Mouse (Mus musculus): ENCODE results near the gene Smr3a. TPM values are rescaled to one million over a fixed set of nuclear protein-coding genes. Genes with fewer than 3 reads are reported as not detected.

Smr3a gene
- not detected in 2 replicates for polyA plus RNA-seq (2014; fragmentation: Nextera tagmentation; extraction: Ambion mirVana)

DNA sequence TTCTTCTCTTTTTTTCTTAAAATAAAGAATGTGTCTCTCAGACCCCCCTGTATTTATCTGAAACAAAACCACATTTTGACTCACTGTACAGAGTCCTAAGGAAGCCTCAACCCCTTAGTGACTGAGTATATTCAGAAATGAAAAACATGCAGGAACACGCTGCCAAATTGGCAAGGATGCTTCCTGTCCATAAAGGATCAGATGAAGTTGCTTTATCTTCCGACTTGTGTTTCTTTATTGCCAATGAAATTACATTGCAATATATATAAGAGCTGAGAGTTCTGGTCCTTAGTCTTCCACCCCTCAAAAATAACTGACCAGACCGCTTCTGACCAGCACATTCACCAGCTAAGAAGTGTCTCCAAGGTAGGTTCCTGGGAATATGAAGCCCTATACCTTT lies at the start of gene Smr3a:
Gene Smr3a, plus strand, starts transcription at position 301 of the 400 bp plus-strand sequence.
- H3K4me2 ChIP-seq (ENCODE audit: low read length), result no peak within 1 kb of the TSS
- WGBS, result 74% methylated on average over 3 of the region's 3 CpGs
- no peaks in the 10 kb centered on the region for H3K27me3 ChIP-seq (ENCODE audit: control insufficient read depth, insufficient read depth, low read length)
- H3K27ac ChIP-seq (replicated peaks in 1 of 2; ENCODE audit: control insufficient read depth in 1 of 2, insufficient read depth in 1 of 2, low read depth in 2 of 2, low read length in 2 of 2), result no peak within 1 kb of the TSS
- no peak for ATAC-seq (ENCODE audit: insufficient number of reproducible peaks, insufficient read depth, low FRiP score, low read depth)
- no peaks in the 10 kb centered on the region for H3K36me3 ChIP-seq (ENCODE audit: control insufficient read depth, insufficient read depth, low read length)
- no peaks in the 10 kb centered on the region for H3K4me1 ChIP-seq (ENCODE audit: control insufficient read depth in 2 of 2, insufficient read depth in 2 of 2, low read length in 2 of 2)
- no peaks in the 10 kb centered on the region for H3K9me3 ChIP-seq (ENCODE audit: control insufficient read depth, low read length)
- H3K4me3 ChIP-seq (ENCODE audit: control insufficient read depth in 1 of 2, insufficient read depth in 1 of 2, low read depth in 1 of 2, low read length in 2 of 2), result no peak within 1 kb of the TSS
- H3K9ac ChIP-seq (ENCODE audit: low read length), result no peak within 1 kb of the TSS

DNA sequence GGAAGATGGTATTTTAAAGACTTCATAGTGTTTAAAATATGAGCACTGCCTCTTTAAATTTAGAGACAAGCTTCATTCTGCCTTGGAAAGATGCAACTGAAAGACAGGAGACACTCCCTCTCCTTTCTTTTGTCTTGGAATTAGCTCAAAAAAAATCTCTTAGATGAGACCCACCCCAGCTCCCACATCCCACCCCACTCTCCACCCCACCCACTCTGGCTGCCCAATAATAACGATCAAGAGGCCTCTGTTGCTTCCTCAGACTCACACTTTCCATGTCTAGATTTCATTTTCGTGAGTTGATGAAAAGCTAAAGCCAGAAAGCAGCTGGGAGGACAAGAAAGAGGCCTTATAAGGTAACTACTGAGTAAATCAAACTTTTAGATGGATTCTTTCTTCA lies 33.1 kb upstream of the Smr3a start, which contains the start of the genes 2310003L06Rik and Gm28434:
Gene 2310003L06Rik, plus strand, starts transcription at position 259 of the 400 bp plus-strand sequence.
Gene Gm28434, plus strand, starts transcription at position 317 of the 400 bp plus-strand sequence.
- H3K27ac ChIP-seq (replicated peaks in 1 of 2; ENCODE audit: control insufficient read depth in 1 of 2, insufficient read depth in 1 of 2, low read depth in 2 of 2, low read length in 2 of 2), result no peak within 1 kb of the TSS

DNA sequence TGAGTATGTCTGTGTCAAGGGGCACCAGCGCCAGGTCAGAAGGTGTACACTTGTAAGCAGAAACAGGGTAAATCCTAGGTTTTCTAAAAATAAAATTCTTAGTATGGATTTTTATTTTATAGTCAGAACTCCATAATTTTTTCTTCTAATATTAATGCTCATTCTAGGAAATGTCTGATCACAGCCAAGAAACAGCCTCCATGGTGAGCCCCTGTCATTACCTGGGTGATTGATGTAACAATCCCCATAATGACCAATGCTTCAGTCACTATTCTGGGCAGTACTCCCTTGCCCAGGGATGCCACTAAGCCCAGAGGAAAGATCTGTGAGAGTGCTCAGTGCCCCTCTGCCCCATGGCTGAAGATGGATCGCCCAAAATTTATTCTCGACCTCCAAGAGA lies 23.2 kb upstream of the Smr3a start, which contains the start of gene Cabs1:
Gene Cabs1, plus strand, starts transcription at position 301 of the 400 bp plus-strand sequence.
- no peaks in the 10 kb centered on the region for H3K4me1 ChIP-seq (ENCODE audit: control insufficient read depth in 2 of 2, insufficient read depth in 2 of 2, low read length in 2 of 2)
- 72% methylated on average over 3 of the region's 3 CpGs for whole genome bisulfite sequencing

More for the DNA sequence above, 33.1 kb upstream of the Smr3a start, which contains the start of the genes 2310003L06Rik and Gm28434:
- ATAC-seq (ENCODE audit: insufficient number of reproducible peaks, insufficient read depth, low FRiP score, low read depth), result no peak
- H3K9ac ChIP-seq (ENCODE audit: low read length), result no peak within 1 kb of the TSS
- H3K4me2 ChIP-seq (ENCODE audit: low read length), result no peak within 1 kb of the TSS
- H3K36me3 ChIP-seq (ENCODE audit: control insufficient read depth, insufficient read depth, low read length), result no peaks in the 10 kb centered on the region
- H3K4me3 ChIP-seq (ENCODE audit: control insufficient read depth in 1 of 2, insufficient read depth in 1 of 2, low read depth in 1 of 2, low read length in 2 of 2), result no peak within 1 kb of the TSS
- H3K27me3 ChIP-seq (ENCODE audit: control insufficient read depth, insufficient read depth, low read length), result no peaks in the 10 kb centered on the region
- no peaks in the 10 kb centered on the region for H3K4me1 ChIP-seq (ENCODE audit: control insufficient read depth in 2 of 2, insufficient read depth in 2 of 2, low read length in 2 of 2)
- no peaks in the 10 kb centered on the region for H3K9me3 ChIP-seq (ENCODE audit: control insufficient read depth, low read length)
- WGBS, result 51% methylated on average over 2 of the region's 2 CpGs

DNA sequence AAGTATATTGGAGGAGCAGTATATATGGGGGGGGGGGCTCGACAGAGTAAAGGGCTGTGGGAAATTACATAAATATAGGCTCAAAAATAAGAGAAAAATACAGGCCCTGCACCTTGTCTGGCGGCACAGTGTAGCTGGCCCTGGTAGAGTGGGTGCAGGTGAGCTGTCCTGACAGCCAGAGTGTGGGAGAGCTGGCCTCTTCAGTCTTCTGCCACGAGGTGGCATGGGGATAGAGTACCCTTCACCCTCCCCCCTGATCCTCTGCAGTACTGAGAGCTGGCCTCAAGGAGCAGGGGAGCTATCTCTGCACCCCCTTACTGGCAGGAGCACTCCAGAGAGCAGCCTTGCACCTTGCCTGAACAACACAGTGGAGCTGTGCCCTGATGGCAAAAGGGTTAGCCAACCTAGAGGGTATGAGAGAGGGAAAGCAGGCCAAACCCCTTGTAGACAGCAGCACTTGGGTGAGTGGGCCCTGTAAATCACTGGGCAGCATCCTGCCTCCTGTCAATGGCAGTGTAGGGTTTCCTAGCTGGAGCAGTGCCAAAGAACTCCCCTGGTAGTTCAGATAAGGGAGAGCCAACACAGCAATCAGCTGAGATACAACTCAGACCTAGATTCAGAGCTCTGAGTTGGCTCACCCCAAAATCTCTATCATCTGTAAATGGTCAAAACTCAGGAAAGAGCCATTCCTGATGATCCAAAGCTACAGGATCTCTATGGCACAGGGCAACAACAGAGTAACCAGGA lies 19.7 kb upstream of the Smr3a start:
- Histone ChIP-seq H3K4me3 (ENCODE audit: control insufficient read depth in 1 of 2, insufficient read depth in 1 of 2, low read depth in 1 of 2, low read length in 2 of 2) (no peak overlapping the region), H3K4me1 (ENCODE audit: control insufficient read depth in 2 of 2, insufficient read depth in 2 of 2, low read length in 2 of 2) (no peaks in the 10 kb centered on the region), H3K36me3 (ENCODE audit: control insufficient read depth, insufficient read depth, low read length) (no peaks in the 10 kb centered on the region), H3K4me2 (ENCODE audit: low read length) (no peak overlapping the region), H3K27ac (replicated peaks in 1 of 2; ENCODE audit: control insufficient read depth in 1 of 2, insufficient read depth in 1 of 2, low read depth in 2 of 2, low read length in 2 of 2) (no peak overlapping the region), H3K9me3 (ENCODE audit: control insufficient read depth, low read length) (no peaks in the 10 kb centered on the region), H3K27me3 (ENCODE audit: control insufficient read depth, insufficient read depth, low read length) (no peaks in the 10 kb centered on the region), H3K9ac (ENCODE audit: low read length) (no peak overlapping the region)
- no peak for ATAC-seq (ENCODE audit: insufficient number of reproducible peaks, insufficient read depth, low FRiP score, low read depth)
- 48% methylated on average over 3 of the region's 3 CpGs for WGBS

More for the DNA sequence above, 23.2 kb upstream of the Smr3a start, which contains the start of gene Cabs1:
- no peak within 1 kb of the TSS for H3K27ac ChIP-seq (replicated peaks in 1 of 2; ENCODE audit: control insufficient read depth in 1 of 2, insufficient read depth in 1 of 2, low read depth in 2 of 2, low read length in 2 of 2)
- no peaks in the 10 kb centered on the region for H3K27me3 ChIP-seq (ENCODE audit: control insufficient read depth, insufficient read depth, low read length)
- H3K36me3 ChIP-seq (ENCODE audit: control insufficient read depth, insufficient read depth, low read length), result no peaks in the 10 kb centered on the region
- H3K9ac ChIP-seq (ENCODE audit: low read length), result no peak within 1 kb of the TSS
- no peak within 1 kb of the TSS for H3K4me3 ChIP-seq (ENCODE audit: control insufficient read depth in 1 of 2, insufficient read depth in 1 of 2, low read depth in 1 of 2, low read length in 2 of 2)
- ATAC-seq (ENCODE audit: insufficient number of reproducible peaks, insufficient read depth, low FRiP score, low read depth), result no peak
- H3K9me3 ChIP-seq (ENCODE audit: control insufficient read depth, low read length), result no peaks in the 10 kb centered on the region
- no peak within 1 kb of the TSS for H3K4me2 ChIP-seq (ENCODE audit: low read length)

DNA sequence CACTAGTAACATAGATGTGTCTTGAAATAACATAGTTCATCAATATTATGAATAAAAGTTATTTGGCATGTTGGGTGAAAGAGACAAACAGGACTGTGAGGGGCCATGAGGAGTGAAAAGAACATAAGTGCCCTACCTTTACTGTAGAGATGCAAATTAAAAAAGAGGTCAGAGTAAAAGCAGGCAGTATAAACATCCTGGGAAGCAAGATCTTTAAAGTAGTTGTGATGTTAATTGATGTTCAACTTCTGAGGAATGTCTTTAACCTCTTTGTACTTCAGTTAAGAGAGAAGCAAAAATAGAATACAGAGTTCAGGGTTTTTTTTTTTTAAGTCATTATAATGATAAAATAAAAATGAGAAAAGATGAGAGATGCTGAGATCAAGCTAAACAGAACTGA lies 2.9 kb downstream of the Smr3a start:
- Histone ChIP-seq H3K27me3 (ENCODE audit: control insufficient read depth, insufficient read depth, low read length) (no peaks in the 10 kb centered on the region), H3K36me3 (ENCODE audit: control insufficient read depth, insufficient read depth, low read length) (no peaks in the 10 kb centered on the region), H3K27ac (replicated peaks in 1 of 2; ENCODE audit: control insufficient read depth in 1 of 2, insufficient read depth in 1 of 2, low read depth in 2 of 2, low read length in 2 of 2) (no peak overlapping the region), H3K9ac (ENCODE audit: low read length) (no peak overlapping the region), H3K9me3 (ENCODE audit: control insufficient read depth, low read length) (no peaks in the 10 kb centered on the region), H3K4me2 (ENCODE audit: low read length) (no peak overlapping the region), H3K4me1 (ENCODE audit: control insufficient read depth in 2 of 2, insufficient read depth in 2 of 2, low read length in 2 of 2) (no peaks in the 10 kb centered on the region), H3K4me3 (ENCODE audit: control insufficient read depth in 1 of 2, insufficient read depth in 1 of 2, low read depth in 1 of 2, low read length in 2 of 2) (no peak overlapping the region)
- no peak for ATAC-seq (ENCODE audit: insufficient number of reproducible peaks, insufficient read depth, low FRiP score, low read depth)

Other genes starting within 250 kb of the Smr3a start
- not detected in 2 replicates for gene Csn1s2a, start 228.0 kb upstream of the Smr3a start, polyA plus RNA-seq (2014; fragmentation: Nextera tagmentation; extraction: Ambion mirVana)
- gene Csn1s2b, start 194.5 kb upstream of the Smr3a start, polyA plus RNA-seq (2014; fragmentation: Nextera tagmentation; extraction: Ambion mirVana), result not detected in 2 replicates
- not detected in 2 replicates for gene Prr27, start 176.9 kb upstream of the Smr3a start, polyA plus RNA-seq (2014; fragmentation: Nextera tagmentation; extraction: Ambion mirVana)
- gene Odam, start 117.5 kb upstream of the Smr3a start, polyA plus RNA-seq (2014; fragmentation: Nextera tagmentation; extraction: Ambion mirVana), result not detected in 2 replicates
- 0.34 TPM in 1 of 2 replicates, not detected in the other for gene Csn3, start 77.0 kb upstream of the Smr3a start, polyA plus RNA-seq (2014; fragmentation: Nextera tagmentation; extraction: Ambion mirVana)
- not detected in 2 replicates for gene 2310003L06Rik, start 33.1 kb upstream of the Smr3a start, polyA plus RNA-seq (2014; fragmentation: Nextera tagmentation; extraction: Ambion mirVana)
- gene Gm28434, start 33.0 kb upstream of the Smr3a start, polyA plus RNA-seq (2014; fragmentation: Nextera tagmentation; extraction: Ambion mirVana), result not detected in 2 replicates
- gene Cabs1, start 23.1 kb upstream of the Smr3a start, polyA plus RNA-seq (2014; fragmentation: Nextera tagmentation; extraction: Ambion mirVana), result not detected in 2 replicates
- gene Smr2, start 84.0 kb downstream of the Smr3a start, polyA plus RNA-seq (2014; fragmentation: Nextera tagmentation; extraction: Ambion mirVana), result not detected in 2 replicates
- not detected in 2 replicates for gene Gm11116, start 109.0 kb downstream of the Smr3a start, polyA plus RNA-seq (2014; fragmentation: Nextera tagmentation; extraction: Ambion mirVana)
- not detected in 2 replicates for gene Gm11115, start 151.6 kb downstream of the Smr3a start, polyA plus RNA-seq (2014; fragmentation: Nextera tagmentation; extraction: Ambion mirVana)

Measured in heart, embryonic 14.5 days (tissue).